Mouse (Mus musculus): ENCODE measurements around the gene 4930544D05Rik. TPM values are rescaled to one million over a fixed set of nuclear protein-coding genes. Genes with fewer than 3 reads are reported as not detected.

The 4930544D05Rik gene
- polyA plus RNA-seq, 1 experiment = not detected

- Histone ChIP-seq H3K4me3 (ENCODE audit: insufficient read depth, low read length) (no peak overlapping the region), H3K4me1 (ENCODE audit: control insufficient read depth, insufficient read depth, low read length) (peaks cover 78% of the 10 kb centered on the region), H3K27ac (ENCODE audit: insufficient read depth, low read depth, low read length) (peak overlapping the region; percentile 96)
- TF ChIP-seq POLR2A (IDR thresholded peaks at IDR 0.05; ENCODE audit: borderline replicate concordance, low read depth, low read length) = no peak
- TF ChIP-seq CTCF (IDR thresholded peaks at IDR 0.05; ENCODE audit: low read depth, low read length) = no peak
These were observed 19.6 kb upstream of the 4930544D05Rik start for GRCm38 (mm10) chr11:70596094-70596493.

GRCm38 (mm10) chr11:70597301-70597700, 18.3 kb upstream of the 4930544D05Rik start:
- TF ChIP-seq CTCF (IDR thresholded peaks at IDR 0.05; ENCODE audit: low read depth, low read length) = no peak
- TF ChIP-seq POLR2A (IDR thresholded peaks at IDR 0.05; ENCODE audit: borderline replicate concordance, low read depth, low read length) = no peak
- Histone ChIP-seq H3K27ac (ENCODE audit: insufficient read depth, low read depth, low read length) (peak overlapping the region; percentile 96), H3K4me1 (ENCODE audit: control insufficient read depth, insufficient read depth, low read length) (peaks cover 71% of the 10 kb centered on the region), H3K4me3 (ENCODE audit: insufficient read depth, low read length) (no peak overlapping the region)

- no peak overlapping the region for H3K4me3 ChIP-seq (ENCODE audit: insufficient read depth, low read length)
- peaks cover 64% of the 10 kb centered on the region for H3K4me1 ChIP-seq (ENCODE audit: control insufficient read depth, insufficient read depth, low read length)
- no peak overlapping the region; the same call in 1 of the 2 replicates for H3K27ac ChIP-seq (ENCODE audit: insufficient read depth, low read depth, low read length)
- no peak for TF ChIP-seq POLR2A (IDR thresholded peaks at IDR 0.05; ENCODE audit: borderline replicate concordance, low read depth, low read length)
- TF ChIP-seq CTCF (IDR thresholded peaks at IDR 0.05; ENCODE audit: low read depth, low read length) = no peak
These were observed 17.1 kb upstream of the 4930544D05Rik start for GRCm38 (mm10) chr11:70598451-70598953.

- H3K4me3 ChIP-seq (ENCODE audit: insufficient read depth, low read length) = no peak overlapping the region
- peaks cover 9% of the 10 kb centered on the region for H3K4me1 ChIP-seq (ENCODE audit: control insufficient read depth, insufficient read depth, low read length)
- no peak overlapping the region for H3K27ac ChIP-seq (ENCODE audit: insufficient read depth, low read depth, low read length)
- peak; percentile 63 for TF ChIP-seq CTCF (IDR thresholded peaks at IDR 0.05; ENCODE audit: low read depth, low read length)
- no peak for TF ChIP-seq POLR2A (IDR thresholded peaks at IDR 0.05; ENCODE audit: borderline replicate concordance, low read depth, low read length)
These were observed 10.6 kb upstream of the 4930544D05Rik start for GRCm38 (mm10) chr11:70605024-70605566.

GRCm38 (mm10) chr11:70606717-70607116, 8.9 kb upstream of the 4930544D05Rik start:
- Histone ChIP-seq H3K4me3 (ENCODE audit: insufficient read depth, low read length) (no peak overlapping the region), H3K27ac (ENCODE audit: insufficient read depth, low read depth, low read length) (no peak overlapping the region), H3K4me1 (ENCODE audit: control insufficient read depth, insufficient read depth, low read length) (no peaks in the 10 kb centered on the region)
- TF ChIP-seq POLR2A (IDR thresholded peaks at IDR 0.05; ENCODE audit: borderline replicate concordance, low read depth, low read length) (no peak), CTCF (IDR thresholded peaks at IDR 0.05; ENCODE audit: low read depth, low read length) (no peak)

GRCm38 (mm10) chr11:70607611-70608010, 8.0 kb upstream of the 4930544D05Rik start:
- Histone ChIP-seq H3K4me3 (ENCODE audit: insufficient read depth, low read length) (no peak overlapping the region), H3K4me1 (ENCODE audit: control insufficient read depth, insufficient read depth, low read length) (peaks cover 1% of the 10 kb centered on the region), H3K27ac (ENCODE audit: insufficient read depth, low read depth, low read length) (no peak overlapping the region)
- no peak for TF ChIP-seq CTCF (IDR thresholded peaks at IDR 0.05; ENCODE audit: low read depth, low read length)
- no peak for TF ChIP-seq POLR2A (IDR thresholded peaks at IDR 0.05; ENCODE audit: borderline replicate concordance, low read depth, low read length)

- TF ChIP-seq CTCF (IDR thresholded peaks at IDR 0.05; ENCODE audit: low read depth, low read length) (no peak; the same call in 1 of the 2 replicates), POLR2A (IDR thresholded peaks at IDR 0.05; ENCODE audit: borderline replicate concordance, low read depth, low read length) (no peak)
- no peak overlapping the region for H3K27ac ChIP-seq (ENCODE audit: insufficient read depth, low read depth, low read length)
- no peak overlapping the region for H3K4me3 ChIP-seq (ENCODE audit: insufficient read depth, low read length)
- H3K4me1 ChIP-seq (ENCODE audit: control insufficient read depth, insufficient read depth, low read length) = peaks cover 8% of the 10 kb centered on the region
These were observed 7.1 kb upstream of the 4930544D05Rik start for GRCm38 (mm10) chr11:70608381-70609066.

- Histone ChIP-seq H3K4me1 (ENCODE audit: control insufficient read depth, insufficient read depth, low read length) (peaks cover 18% of the 10 kb centered on the region), H3K4me3 (ENCODE audit: insufficient read depth, low read length) (no peak overlapping the region), H3K27ac (ENCODE audit: insufficient read depth, low read depth, low read length) (no peak overlapping the region)
- TF ChIP-seq POLR2A (IDR thresholded peaks at IDR 0.05; ENCODE audit: borderline replicate concordance, low read depth, low read length) (no peak), CTCF (IDR thresholded peaks at IDR 0.05; ENCODE audit: low read depth, low read length) (no peak)
These were observed 4.9 kb upstream of the 4930544D05Rik start for GRCm38 (mm10) chr11:70610752-70611151.

GRCm38 (mm10) chr11:70612505-70612904, 3.1 kb upstream of the 4930544D05Rik start:
- H3K27ac ChIP-seq (ENCODE audit: insufficient read depth, low read depth, low read length) = no peak overlapping the region
- TF ChIP-seq CTCF (IDR thresholded peaks at IDR 0.05; ENCODE audit: low read depth, low read length) (peak; percentile 18; the same call in 1 of the 2 replicates), POLR2A (IDR thresholded peaks at IDR 0.05; ENCODE audit: borderline replicate concordance, low read depth, low read length) (no peak)
- no peak overlapping the region for H3K4me3 ChIP-seq (ENCODE audit: insufficient read depth, low read length)
- H3K4me1 ChIP-seq (ENCODE audit: control insufficient read depth, insufficient read depth, low read length) = peaks cover 18% of the 10 kb centered on the region

- TF ChIP-seq CTCF (IDR thresholded peaks at IDR 0.05; ENCODE audit: low read depth, low read length) (no peak), POLR2A (IDR thresholded peaks at IDR 0.05; ENCODE audit: borderline replicate concordance, low read depth, low read length) (no peak; the same call in 1 of the 2 replicates)
- Histone ChIP-seq H3K4me3 (ENCODE audit: insufficient read depth, low read length) (peak overlapping the region; percentile 60), H3K4me1 (ENCODE audit: control insufficient read depth, insufficient read depth, low read length) (peaks cover 18% of the 10 kb centered on the region), H3K27ac (ENCODE audit: insufficient read depth, low read depth, low read length) (peak overlapping the region; percentile 74)
These were observed 574 bp upstream of the 4930544D05Rik start for GRCm38 (mm10) chr11:70615074-70615473.
